Comparison of ENCODE assay signal across 9 mouse cellular contexts in genomic region chr10:61199566-61200213, GRCm38 (mm10). TPM values are rescaled to one million over a fixed set of nuclear protein-coding genes. Genes with fewer than 3 reads are reported as not detected.
DNase-seq lines count a peak whose midpoint lies in the region; ATAC-seq and TF ChIP-seq lines count a peak whose summit lies in the region.
"Had no signal": no experiment of that assay in that cellular context is flagged by ENCODE, and none has a peak within 500 bp of the region (broad histone marks: within the 10 kb centered on the region; RNA-seq: fewer than 3 reads in every experiment).

No protein-coding gene starts in this region.

- CTCF ChIA-PET in Patski (lab: Charles Lee): interaction anchor here (0.8 to 3.0 kb wide), 21 partner anchors 9 to 211 kb away, joined by 3 to 35 read pairs (median 4); partner anchors contain the start of gene Adamts14

- H3K36me3 ChIP-seq in forebrain, embryonic 16.5 days (ENCODE audit: control insufficient read depth, insufficient read depth): no peaks in the 10 kb centered on the region
- no peaks in the 10 kb centered on the region for H3K36me3 ChIP-seq in hindbrain, embryonic 12.5 days

- H3K27ac ChIP-seq in forebrain, embryonic 16.5 days (ENCODE audit: low read length): no peak overlapping the region
- no peak overlapping the region for H3K27ac ChIP-seq in hindbrain, embryonic 12.5 days
- H3K27ac ChIP-seq: limb, embryonic 15.5 days had no signal

- peak; percentile 22 for DNase-seq in Patski (ENCODE audit: low read depth, low spot score)
- peak; percentile 64 for DNase-seq in cerebellum, adult 11 months
- DNase-seq in layer of hippocampus, postnatal 14 days (ENCODE audit: low spot score in 2 of 2): peak; percentile 77 to 78
- DNase-seq in lung, postnatal 4 days: peak; percentile 72 to 81
- peak; percentile 73 to 80 for DNase-seq in right cerebral cortex, adult 2 months (ENCODE audit: low spot score in 2 of 2)
- peak; percentile 70 for DNase-seq in urinary bladder, postnatal 25 days (ENCODE audit: low spot score)

- no peaks in the 10 kb centered on the region for H3K4me1 ChIP-seq in forebrain, embryonic 16.5 days (replicated peaks; ENCODE audit: control insufficient read depth, insufficient read depth, low read length)
- peaks cover 7% of the 10 kb centered on the region for H3K4me1 ChIP-seq in hindbrain, embryonic 12.5 days

- no peak overlapping the region for H3K9ac ChIP-seq in forebrain, embryonic 16.5 days (replicated peaks; ENCODE audit: low read depth, low read length)
- no peak overlapping the region for H3K9ac ChIP-seq in hindbrain, embryonic 12.5 days
- H3K9ac ChIP-seq: limb, embryonic 15.5 days had no signal

- peak; percentile 95 for TF ChIP-seq CTCF in Patski (IDR thresholded peaks at IDR 0.05)

- WGBS in forebrain, embryonic 16.5 days: 22% methylated on average over 11 of the region's 11 CpGs
- 25% methylated on average over 11 of the region's 11 CpGs for WGBS in hindbrain, embryonic 12.5 days

- no peak overlapping the region for H3K4me3 ChIP-seq in forebrain, embryonic 16.5 days (replicated peaks; ENCODE audit: low read length)
- H3K4me3 ChIP-seq in hindbrain, embryonic 12.5 days: no peak overlapping the region
- H3K4me3 ChIP-seq: limb, embryonic 15.5 days had no signal

- peaks cover 3% of the 10 kb centered on the region for H3K27me3 ChIP-seq in Patski
- no peaks in the 10 kb centered on the region for H3K27me3 ChIP-seq in forebrain, embryonic 16.5 days (replicated peaks; ENCODE audit: control insufficient read depth, insufficient read depth, low read length)
- no peaks in the 10 kb centered on the region; the same call in 1 of the 2 replicates for H3K27me3 ChIP-seq in hindbrain, embryonic 12.5 days
- H3K27me3 ChIP-seq: limb, embryonic 15.5 days had no signal

- POLR2A ChIA-PET in Patski (lab: Charles Lee): interaction anchor here (0.6 kb wide), 1 partner anchor 1015 kb away, joined by 6 read pairs; no protein-coding TSS in a partner anchor

- in situ Hi-C loops in Patski (cut with MboI; ENCODE audit: low pct_unique_long_range_greater_than_20kb): loop anchor here (5.0 kb wide), 2 partner anchors 133 to 208 kb away; no protein-coding TSS in a partner anchor

- H3K4me2 ChIP-seq in forebrain, embryonic 16.5 days (ENCODE audit: low read length): no peak overlapping the region
- no peak overlapping the region for H3K4me2 ChIP-seq in hindbrain, embryonic 12.5 days (replicated peaks)
- H3K4me2 ChIP-seq: limb, embryonic 15.5 days had no signal

- no peaks in the 10 kb centered on the region for H3K9me3 ChIP-seq in forebrain, embryonic 16.5 days (ENCODE audit: control insufficient read depth, low read length)
- H3K9me3 ChIP-seq in hindbrain, embryonic 12.5 days (replicated peaks): no peaks in the 10 kb centered on the region
- H3K9me3 ChIP-seq: limb, embryonic 15.5 days had no signal

- no peak for ATAC-seq in Patski
- ATAC-seq in forebrain, embryonic 16.5 days: peak; percentile 67; the same call in 1 of the 2 replicates
- ATAC-seq in hindbrain, embryonic 12.5 days (ENCODE audit: low FRiP score): peak; percentile 20; the same call in 1 of the 2 replicates

RNA-seq across cellular contexts. Expression of gene Tbata, which starts 27.9 kb away (rescaled TPM):
- not detected for polyA plus RNA-seq in Patski (2021)
- 1.3 and 1.5 TPM in 2 replicates for polyA plus RNA-seq in forebrain, embryonic 16.5 days (2015; fragmentation: Nextera tagmentation; extraction: Ambion mirVana)
- polyA plus RNA-seq in hindbrain, embryonic 12.5 days (2016; fragmentation: Nextera tagmentation; extraction: Ambion mirVana): 0.27 and 0.32 TPM in 2 replicates
- 10 to 100 TPM; 10.8 TPM for total RNA-seq in layer of hippocampus, postnatal 14 days (2021)

RNA-seq across cellular contexts. Expression of gene Sgpl1, which starts 52.2 kb away (rescaled TPM):
- polyA plus RNA-seq in Patski (2021): 163 TPM
- polyA plus RNA-seq in forebrain, embryonic 16.5 days (2015; fragmentation: Nextera tagmentation; extraction: Ambion mirVana): 64.0 and 69.2 TPM in 2 replicates
- 90.7 and 91.7 TPM in 2 replicates for polyA plus RNA-seq in hindbrain, embryonic 12.5 days (2016; fragmentation: Nextera tagmentation; extraction: Ambion mirVana)
- total RNA-seq in layer of hippocampus, postnatal 14 days (2021): 10 to 100 TPM; 26.4 to 26.7 TPM

Comparison
In these comparisons a context has a peak if more than half of its experiments do, and no peak if none do; other contexts are left out.
1. DNase-seq: peak in every context shown above with its lines; median percentile 78 in layer of hippocampus, postnatal 14 days; 76 in lung, postnatal 4 days; 76 in right cerebral cortex, adult 2 months; 70 in urinary bladder, postnatal 25 days; 64 in cerebellum, adult 11 months; 22 in Patski.